Mouse (Mus musculus) gastrocnemius, adult 2 months (tissue): ENCODE results near the gene Nedd9. TPM values are rescaled to one million over a fixed set of nuclear protein-coding genes. Genes with fewer than 3 reads are reported as not detected.

Source experiments
- DNase-seq: peaks from one replicate; pipeline ENCODE4 v3.0.0; 2022
- H3K27ac ChIP-seq: fragments of 200-600 bp; 2 replicates; pipeline ENCODE4 v1.8.1; 2022; ENCODE audit warnings: mild to moderate bottlenecking
- H3K4me3 ChIP-seq: fragments of 200-600 bp; 2 replicates; pipeline ENCODE4 v1.8.1; 2022; ENCODE audit warnings: mild to moderate bottlenecking, moderate library complexity
- CTCF ChIP-seq: fragments of 200-600 bp; IDR thresholded peaks from 2 replicates; pipeline ENCODE4 v1.8.1; 2022; ENCODE audit warnings: antibody characterized with exemption, mild to moderate bottlenecking, moderate library complexity
- intact Hi-C: fragments of 180-260 bp; cut with DNase I; formaldehyde crosslinking; loops from one replicate; pipeline ENCODE4 v1.15.1; 2025
- total RNA-seq, 2 experiments: library from RNA; stranded (reverse); gene quantifications; 2 replicates each; pipeline ENCODE4 v1.2.3; 2021

Gene Nedd9
- total RNA-seq, 2 experiments from 2014 or later, result 4.2 to 11.2 TPM

DNA sequence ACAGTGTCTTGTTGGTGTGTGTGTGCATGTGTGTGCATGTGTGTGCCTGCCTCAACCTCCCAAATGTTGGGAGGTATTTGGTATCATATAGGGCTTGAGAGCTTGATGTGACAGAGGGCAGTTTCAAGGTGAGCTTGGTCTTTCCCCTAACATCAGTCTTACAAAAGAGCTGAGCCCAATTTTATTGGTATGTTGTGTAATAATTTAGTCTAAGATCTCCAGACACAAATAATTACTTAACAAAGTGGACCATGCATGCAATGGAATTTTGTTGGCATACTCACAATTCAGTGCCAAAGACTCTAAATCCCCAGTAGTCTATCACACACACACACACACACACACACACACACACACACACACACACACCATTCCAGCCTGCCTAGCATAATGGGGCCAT is 104.5 kb downstream of the Nedd9 start:
- no peak for DNase-seq
- H3K27ac ChIP-seq, result no peak overlapping the region
- intact Hi-C loops, result no loop called here
- TF ChIP-seq CTCF, result no peak
- no peak overlapping the region for H3K4me3 ChIP-seq

DNA sequence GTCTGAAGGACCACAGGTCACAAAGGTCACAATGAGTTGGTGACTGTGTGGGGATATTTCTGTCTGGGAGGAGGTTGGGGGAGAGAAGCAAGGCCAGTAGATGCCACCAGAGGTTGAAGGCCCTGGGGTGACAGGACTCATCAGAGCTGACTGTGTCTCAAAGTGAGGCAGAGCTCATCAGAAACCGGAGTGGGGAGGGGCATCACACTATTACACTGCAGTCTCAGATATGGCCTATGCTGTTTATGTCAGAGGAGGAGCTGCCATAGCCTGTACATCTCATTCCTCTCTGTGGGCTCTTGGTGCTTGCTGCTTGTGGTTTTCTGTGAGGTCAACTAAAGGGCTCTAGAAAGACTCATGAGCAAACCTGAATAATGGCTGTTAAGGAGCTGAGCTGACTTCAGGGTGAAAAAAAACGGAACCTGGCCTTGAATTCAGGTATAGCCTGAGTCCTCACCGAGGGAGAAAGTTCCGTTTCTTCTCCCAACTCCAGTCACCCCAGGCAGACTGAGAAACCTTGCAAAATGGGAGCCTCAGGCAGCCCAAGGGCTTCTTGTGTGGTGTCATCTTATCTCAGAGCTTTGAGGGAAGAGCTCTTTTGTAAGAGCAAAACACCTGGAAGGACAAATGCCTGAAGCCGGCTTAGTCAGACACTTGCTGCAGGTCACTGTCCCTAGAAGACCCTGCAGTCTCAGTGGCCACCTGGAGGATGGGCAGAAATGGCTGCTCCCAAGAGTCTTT is 105.2 kb downstream of the Nedd9 start:
- intact Hi-C loops, result no loop called here
- H3K4me3 ChIP-seq, result no peak overlapping the region
- DNase-seq, result no peak
- TF ChIP-seq CTCF, result no peak
- H3K27ac ChIP-seq, result no peak overlapping the region

DNA sequence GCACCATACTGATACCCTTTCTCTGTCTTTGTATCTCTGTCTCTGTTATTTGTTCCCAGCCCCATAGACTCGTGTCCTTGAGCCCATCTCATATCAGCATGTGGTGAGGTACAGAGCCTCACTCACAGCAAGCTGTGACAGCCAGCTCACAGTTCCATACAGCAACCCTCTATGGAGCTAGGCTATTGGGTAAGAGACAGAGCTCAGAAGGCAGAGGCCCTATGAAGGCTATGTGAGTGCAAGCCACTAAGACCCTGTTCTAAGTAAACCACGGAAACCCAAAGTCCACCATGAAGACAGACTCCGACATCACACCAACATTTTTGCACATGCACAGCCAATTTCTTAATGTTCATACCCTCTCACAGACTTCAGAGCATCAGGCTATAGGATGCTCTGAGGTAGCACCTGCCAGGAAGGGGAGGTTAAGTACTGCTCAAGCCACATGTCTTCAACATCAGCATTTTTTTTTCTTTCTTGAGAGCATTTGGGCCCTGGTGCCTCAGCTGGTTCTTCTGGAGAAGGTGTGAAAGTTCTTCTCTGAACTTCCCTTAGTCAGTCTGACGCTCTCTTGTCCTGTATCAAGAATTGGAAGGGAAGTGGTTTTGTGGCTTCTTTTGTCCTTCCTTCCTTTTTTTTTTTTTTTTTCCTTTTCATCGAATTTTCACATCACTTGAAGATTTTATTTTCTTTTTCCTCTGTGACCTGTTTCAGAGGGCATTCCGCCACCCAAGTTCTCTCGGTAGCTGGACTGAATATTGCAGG is 105.9 kb downstream of the Nedd9 start:
- intact Hi-C loops, result no loop called here
- H3K4me3 ChIP-seq, result no peak overlapping the region
- no peak for DNase-seq
- no peak overlapping the region for H3K27ac ChIP-seq
- no peak for TF ChIP-seq CTCF

DNA sequence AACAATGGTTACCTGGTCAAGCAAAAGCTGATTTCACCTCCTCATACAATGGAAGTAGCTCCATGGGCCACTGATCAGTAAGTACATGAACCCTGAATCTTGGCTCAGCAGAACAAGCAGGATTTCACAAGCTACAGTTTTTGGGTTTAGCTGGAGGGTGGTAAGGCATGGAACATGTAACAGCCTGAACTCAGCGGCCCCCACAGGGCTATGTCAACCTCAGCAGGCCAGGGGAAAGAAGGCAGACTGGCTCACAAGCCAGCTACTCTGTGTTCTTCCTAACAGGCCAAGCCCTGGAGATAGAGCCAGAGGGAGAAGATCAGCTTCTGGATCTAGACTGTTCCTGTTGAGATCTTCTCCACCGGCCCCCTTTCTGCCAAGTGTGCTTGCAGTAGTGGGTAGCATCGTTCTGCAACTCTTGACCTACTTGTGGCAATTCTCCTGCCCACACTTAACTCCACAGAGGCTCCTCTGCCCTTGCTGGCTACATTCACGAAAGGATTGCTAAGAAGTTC is 107.2 kb downstream of the Nedd9 start:
- no peak overlapping the region for H3K27ac ChIP-seq
- TF ChIP-seq CTCF, result no peak
- DNase-seq, result no peak
- intact Hi-C loops, result no loop called here
- H3K4me3 ChIP-seq, result no peak overlapping the region

DNA sequence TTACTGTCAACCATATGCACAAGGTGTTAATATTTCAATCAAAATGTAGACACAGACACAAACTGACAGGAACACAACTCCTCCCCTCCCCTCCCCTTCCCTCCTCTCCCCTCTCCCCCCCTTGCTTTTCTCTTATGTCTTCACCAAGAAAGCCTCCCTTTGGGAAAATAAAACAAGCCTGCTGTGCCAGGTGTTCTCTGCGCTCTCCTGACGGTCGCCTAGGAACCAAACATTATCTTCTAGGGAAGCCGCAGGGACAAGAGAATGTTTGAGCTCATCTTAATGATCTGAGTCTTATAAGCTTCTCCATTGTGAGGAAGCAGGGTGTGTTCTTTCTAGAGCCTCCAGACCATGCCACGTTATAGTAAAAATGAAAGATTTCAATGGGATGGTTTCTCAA is 108.7 kb downstream of the Nedd9 start:
- no peak for TF ChIP-seq CTCF
- intact Hi-C loops, result no loop called here
- Histone ChIP-seq H3K4me3 (no peak overlapping the region), H3K27ac (no peak overlapping the region)
- no peak for DNase-seq

DNA sequence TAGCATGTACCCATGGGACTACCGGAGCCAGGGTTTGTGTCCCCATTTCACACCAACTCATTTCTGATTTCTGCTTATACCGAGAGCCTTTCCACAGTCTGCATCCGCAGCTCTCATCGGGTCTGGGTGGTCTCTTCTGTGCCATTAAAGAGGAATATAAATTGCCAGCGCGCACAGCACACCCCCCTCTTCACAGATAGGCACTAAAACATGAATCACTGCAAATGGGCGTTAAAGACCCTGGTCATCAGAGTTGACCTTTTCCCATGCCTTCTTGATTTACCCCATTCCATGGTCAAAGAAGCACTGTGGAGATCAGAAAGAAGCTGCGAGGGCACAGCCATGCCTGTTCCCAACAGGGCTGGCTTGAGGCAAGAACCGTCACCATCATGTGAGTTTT is 109.3 kb downstream of the Nedd9 start:
- TF ChIP-seq CTCF, result no peak
- Histone ChIP-seq H3K27ac (no peak overlapping the region), H3K4me3 (no peak overlapping the region)
- intact Hi-C loops, result no loop called here
- no peak for DNase-seq

DNA sequence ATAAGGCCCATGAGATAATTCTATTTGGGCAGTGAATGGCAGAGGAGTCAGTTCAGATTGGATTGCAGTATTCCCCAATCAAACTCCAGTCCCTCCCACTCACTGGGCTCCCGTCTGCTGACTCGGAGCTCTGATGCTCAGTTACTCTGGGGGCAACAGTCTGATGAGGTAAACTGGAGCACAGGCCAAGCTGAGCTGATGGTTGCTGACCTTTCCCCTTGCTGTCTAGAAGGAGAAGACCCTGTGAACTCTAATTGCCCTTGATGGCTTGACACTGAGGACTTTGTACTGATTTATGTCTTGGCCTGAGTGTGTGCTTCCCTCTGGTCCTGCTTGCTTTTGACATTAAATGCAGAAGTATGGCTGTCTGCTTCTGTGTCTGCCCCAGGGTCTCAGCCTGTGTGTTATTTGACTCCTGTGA is 110.1 kb downstream of the Nedd9 start:
- Histone ChIP-seq H3K27ac (no peak overlapping the region), H3K4me3 (no peak overlapping the region)
- intact Hi-C loops, result no loop called here
- no peak for DNase-seq
- no peak for TF ChIP-seq CTCF

DNA sequence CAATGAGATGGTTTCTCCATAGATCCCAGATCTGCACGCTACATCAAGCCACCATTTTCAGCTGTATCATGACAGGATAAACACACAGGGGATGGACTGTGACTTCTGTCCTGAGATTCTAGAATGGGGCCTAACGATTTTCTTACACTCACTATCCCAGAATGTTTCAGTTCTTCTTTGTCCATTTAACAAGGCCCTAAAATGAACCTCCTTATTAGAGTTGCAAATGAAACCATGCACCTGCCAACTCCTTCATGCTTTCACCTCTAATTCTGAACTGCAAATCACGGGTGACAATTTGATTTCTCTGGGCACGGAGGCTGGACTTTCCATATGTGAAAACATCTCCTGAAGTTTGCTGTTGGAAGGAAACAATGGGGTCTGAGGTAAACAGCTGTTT is 111.1 kb downstream of the Nedd9 start:
- no peak for TF ChIP-seq CTCF
- H3K27ac ChIP-seq, result no peak overlapping the region
- intact Hi-C loops, result no loop called here
- no peak for DNase-seq
- H3K4me3 ChIP-seq, result no peak overlapping the region

DNA sequence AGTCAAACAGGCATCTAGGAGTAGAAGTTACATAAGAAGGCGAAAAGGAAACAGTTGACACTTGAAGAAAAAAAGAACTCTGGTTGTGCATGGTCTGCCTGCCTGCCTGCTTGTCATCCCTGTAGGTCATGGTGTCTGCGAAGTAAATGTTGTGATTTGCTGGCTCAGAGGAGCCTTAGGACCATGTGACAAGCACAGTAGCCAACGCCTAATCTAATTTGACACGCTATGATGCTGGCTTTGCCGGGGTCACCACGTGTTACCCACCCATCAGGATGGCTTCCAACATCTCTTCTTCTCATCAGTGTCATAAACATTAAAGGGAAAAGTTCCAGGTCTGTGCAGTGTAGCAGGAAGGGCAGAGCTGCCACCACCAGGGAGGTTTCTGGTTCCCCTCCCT is 111.5 kb downstream of the Nedd9 start:
- DNase-seq, result no peak
- Histone ChIP-seq H3K27ac (no peak overlapping the region), H3K4me3 (no peak overlapping the region)
- intact Hi-C loops, result no loop called here
- no peak for TF ChIP-seq CTCF

DNA sequence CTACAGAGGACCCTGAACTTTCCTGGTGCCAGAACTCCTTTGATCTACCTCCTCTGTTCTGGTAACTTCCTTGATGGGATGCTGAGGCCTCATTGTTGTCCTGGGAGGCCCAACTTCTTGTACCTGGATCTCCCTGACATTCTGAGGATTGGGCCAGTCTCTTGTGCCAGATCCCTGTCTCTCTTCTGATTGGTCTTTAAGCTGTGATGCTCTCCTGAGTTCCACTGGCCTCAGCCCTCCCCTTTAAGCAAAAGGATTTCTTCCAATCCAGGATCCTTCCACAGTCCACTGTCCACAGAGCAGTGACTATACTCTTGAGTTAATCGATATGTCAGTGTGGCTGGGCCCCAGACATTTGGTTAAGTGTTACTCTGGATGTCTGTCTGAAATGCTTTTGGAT is 112.3 kb downstream of the Nedd9 start:
- DNase-seq, result no peak
- intact Hi-C loops, result no loop called here

DNA sequence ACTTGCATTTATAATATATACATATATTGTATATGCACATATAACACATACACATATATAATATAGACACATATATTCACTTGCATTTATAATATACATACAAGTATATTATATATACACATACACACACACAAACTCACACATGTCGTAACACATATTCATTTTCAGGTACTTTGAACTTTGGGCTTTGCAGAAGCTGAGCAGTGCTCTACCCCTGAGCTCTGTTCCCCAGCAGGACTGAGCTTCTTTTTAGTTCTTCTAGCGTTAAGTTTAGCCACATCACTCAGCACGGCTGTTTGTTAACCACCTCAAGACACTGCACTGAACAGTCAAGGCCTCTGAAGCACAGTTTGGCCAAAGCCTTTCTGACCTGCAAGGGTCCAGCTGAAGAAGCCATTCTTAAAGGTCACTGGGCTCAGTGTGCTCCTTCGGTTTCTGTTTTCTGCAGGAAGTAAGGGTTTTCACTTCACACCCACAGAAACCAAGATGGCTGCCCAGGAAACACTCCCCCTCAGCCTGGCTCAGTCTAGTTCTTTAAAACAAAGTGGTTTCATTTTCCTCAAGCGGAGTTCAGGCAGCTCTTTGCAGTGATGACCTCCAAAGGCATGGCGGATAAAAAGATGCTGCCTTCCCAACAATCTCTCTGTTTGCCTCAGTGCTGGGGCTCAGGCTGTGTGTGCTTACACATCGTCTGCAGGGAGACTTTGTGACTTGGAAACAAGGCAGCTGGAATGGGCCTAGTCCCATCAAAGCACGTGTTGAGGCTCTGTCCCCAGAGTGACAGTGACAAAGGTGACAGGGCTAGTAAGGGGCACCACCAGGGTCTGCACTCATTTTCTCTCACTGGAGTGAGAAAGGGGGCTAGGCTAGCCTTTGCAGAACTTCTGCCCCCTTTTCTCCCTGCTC is 114.4 kb downstream of the Nedd9 start:
- H3K27ac ChIP-seq, result no peak overlapping the region
- TF ChIP-seq CTCF, result no peak
- no peak for DNase-seq
- intact Hi-C loops, result no loop called here
- no peak overlapping the region for H3K4me3 ChIP-seq

More for the DNA sequence above, 112.3 kb downstream of the Nedd9 start:
- Histone ChIP-seq H3K4me3 (no peak overlapping the region), H3K27ac (no peak overlapping the region)
- no peak for TF ChIP-seq CTCF

DNA sequence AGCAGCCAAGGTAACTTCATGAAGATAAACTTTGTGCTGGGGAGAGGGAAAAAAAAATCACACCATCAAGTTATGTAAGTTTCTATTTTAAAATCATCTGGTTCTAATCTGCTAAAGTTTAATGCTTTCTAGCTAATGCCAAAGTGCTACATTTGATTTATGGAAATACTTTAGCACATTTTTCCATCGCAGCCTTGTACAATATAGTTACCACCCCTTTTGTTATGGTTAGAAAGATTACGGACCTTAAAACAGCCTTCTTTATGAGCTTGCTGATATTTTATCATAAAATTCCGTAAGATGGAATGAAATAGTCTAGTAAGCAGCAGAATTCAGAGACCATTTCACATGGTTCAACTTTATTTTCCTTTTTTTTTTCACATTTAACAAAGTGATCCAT is 115.6 kb downstream of the Nedd9 start:
- no peak overlapping the region for H3K27ac ChIP-seq
- H3K4me3 ChIP-seq, result no peak overlapping the region
- no peak for TF ChIP-seq CTCF
- intact Hi-C loops, result no loop called here
- no peak for DNase-seq

DNA sequence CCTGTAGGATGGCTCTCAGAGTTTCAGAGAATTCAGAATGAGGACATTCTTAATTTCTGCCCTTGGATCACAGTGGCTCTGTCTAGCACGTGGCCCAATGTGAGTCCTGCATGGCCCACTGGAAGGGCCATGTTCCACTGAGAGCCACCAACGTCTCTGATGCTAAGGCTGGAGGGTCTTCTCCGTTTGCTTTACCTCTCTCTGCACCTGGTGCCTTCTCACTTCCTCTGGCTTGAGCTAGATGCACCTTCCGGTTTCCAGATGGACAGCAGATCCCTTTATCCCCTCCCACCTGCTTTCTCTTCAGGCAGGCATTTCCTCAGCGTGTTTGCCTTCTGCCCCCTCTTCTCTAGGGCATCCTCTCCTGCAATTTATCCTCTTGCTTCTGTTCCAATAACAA is 118.5 kb downstream of the Nedd9 start:
- no peak for DNase-seq
- no peak overlapping the region for H3K4me3 ChIP-seq
- no peak overlapping the region for H3K27ac ChIP-seq
- intact Hi-C loops, result no loop called here
- TF ChIP-seq CTCF, result no peak
